Mouse (Mus musculus): ENCODE measurements around the gene Spsb1. TPM values are rescaled to one million over a fixed set of nuclear protein-coding genes. Genes with fewer than 3 reads are reported as not detected.

Gene Spsb1
- total RNA-seq, 2 experiments from 2014 or later, result 19.5 to 22.1 TPM

- no peak for DNase-seq (ENCODE audit: low spot score in 2 of 2)
These were observed 788 bp upstream of the Spsb1 start for GRCm38 (mm10) chr4:149955631-149956030.

- DNase-seq (ENCODE audit: low spot score in 2 of 2), result peak; percentile 60 to 69
These were observed 992 bp downstream of the Spsb1 start for GRCm38 (mm10) chr4:149953621-149954481.

DNA sequence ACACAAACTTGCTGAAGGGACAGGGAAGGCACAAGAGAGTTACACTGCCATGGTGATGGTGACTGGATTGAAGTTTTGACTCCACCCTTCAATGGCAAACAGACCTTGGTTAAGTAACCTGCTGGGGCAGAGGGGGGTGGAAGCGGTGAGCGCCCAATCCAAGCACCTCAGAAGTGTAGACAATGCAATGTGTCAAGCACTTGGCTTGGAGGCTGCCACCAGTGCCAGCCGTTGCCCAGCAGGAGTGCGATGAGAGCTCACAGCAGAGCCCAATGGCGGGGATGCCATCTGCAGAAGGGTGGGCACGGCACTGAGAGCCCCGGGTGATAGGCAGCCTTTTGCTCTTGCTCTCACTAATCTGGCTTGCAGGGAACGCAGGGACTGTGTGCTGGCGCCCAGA is 2.6 kb downstream of the Spsb1 start:
- no peak for DNase-seq (ENCODE audit: low spot score in 2 of 2)

- DNase-seq (ENCODE audit: low spot score in 2 of 2), result no peak
These were observed 3.6 kb downstream of the Spsb1 start for GRCm38 (mm10) chr4:149951201-149951600.

DNA sequence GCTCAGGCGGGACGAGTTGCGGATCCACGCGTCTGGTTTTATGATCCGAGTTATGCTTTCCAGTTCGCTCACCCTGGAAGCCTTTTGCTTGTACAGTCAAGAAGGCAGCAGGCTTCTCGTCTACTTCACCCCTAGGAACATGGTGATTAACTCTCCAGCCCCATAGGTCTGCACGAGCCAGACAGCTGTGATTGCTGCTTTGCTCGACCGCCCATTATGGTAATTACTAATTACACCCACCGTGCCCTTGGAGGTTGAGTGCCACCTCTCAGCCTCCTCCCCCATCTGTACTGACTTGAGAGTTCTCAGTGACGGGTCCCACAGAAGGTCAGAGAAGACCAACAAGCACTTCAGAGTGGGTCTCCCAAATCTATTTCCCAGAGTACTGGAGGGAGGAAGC is 5.2 kb downstream of the Spsb1 start:
- no peak for DNase-seq (ENCODE audit: low spot score in 2 of 2)

DNA sequence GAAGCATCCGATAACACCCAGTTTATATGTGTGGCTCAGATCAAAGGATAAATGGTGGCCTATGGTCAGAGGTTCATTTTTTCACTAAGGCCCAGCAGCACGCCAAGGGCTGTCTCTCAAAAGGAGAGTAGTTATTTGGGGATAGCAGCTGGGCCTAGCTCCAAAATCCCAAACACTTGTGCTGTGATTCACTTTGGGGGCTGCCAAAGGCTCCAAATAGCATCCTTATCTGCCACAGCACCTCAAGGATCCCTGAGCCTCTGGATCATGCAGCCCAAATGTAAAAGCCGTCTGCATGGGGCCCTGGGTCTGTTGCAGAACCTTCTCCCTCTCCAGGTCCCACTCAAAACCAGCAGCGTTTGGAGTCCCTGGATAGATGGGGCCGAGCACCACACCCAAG is 6.7 kb downstream of the Spsb1 start:
- no peak for DNase-seq (ENCODE audit: low spot score in 2 of 2)

GRCm38 (mm10) chr4:149947396-149947795 is 7.4 kb downstream of the Spsb1 start:
- DNase-seq (ENCODE audit: low spot score in 2 of 2), result no peak

GRCm38 (mm10) chr4:149945194-149945593 is 9.6 kb downstream of the Spsb1 start:
- no peak for DNase-seq (ENCODE audit: low spot score in 2 of 2)

DNA sequence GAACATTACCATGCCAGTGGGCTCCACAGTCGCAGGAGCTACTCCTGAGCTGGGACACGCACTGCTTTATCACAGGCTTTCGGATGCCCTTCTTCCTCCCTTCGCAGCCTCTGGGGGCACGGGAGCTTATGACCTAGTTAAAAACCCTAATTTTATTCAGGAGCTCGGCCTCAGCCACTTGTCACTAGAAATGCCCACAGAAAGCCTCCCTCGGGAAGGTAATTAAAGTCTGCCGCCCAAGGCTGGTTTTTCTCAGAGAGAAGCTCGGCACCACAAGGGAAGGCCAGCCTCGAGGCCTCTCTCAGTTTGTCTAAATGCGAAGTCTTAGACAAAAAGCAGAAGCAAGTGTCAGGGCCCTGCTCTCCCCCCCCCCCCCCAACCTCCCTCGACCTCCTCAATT is 10.6 kb downstream of the Spsb1 start:
- DNase-seq (ENCODE audit: low spot score in 2 of 2), result no peak

- DNase-seq (ENCODE audit: low spot score in 2 of 2), result no peak
These were observed 11.8 kb downstream of the Spsb1 start for GRCm38 (mm10) chr4:149942831-149943741.

GRCm38 (mm10) chr4:149941067-149941755 is 13.6 kb downstream of the Spsb1 start:
- no peak for DNase-seq (ENCODE audit: low spot score in 2 of 2)

DNA sequence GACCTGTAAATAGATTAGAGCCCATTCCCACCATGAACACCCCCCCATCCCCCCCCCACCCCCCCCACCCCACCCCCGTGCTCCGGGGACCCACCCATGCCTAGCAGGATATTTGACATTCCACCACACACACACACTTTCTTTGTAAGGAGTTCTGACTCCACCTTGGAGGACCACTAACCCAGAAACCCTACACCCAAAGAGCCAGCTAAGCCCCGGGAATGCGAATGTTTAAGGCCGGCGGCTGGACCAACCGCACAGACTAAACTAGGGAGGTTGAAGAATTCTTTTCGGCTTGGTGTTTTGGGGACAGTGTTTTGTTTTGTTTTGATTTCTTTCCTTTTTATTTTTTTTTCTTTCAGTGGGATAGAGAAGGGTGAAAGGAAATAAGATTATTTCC is 16.1 kb downstream of the Spsb1 start:
- no peak for DNase-seq (ENCODE audit: low spot score in 2 of 2)

GRCm38 (mm10) chr4:149936921-149937320 is 17.9 kb downstream of the Spsb1 start:
- DNase-seq (ENCODE audit: low spot score in 2 of 2), result no peak

GRCm38 (mm10) chr4:149935470-149935869 is 19.4 kb downstream of the Spsb1 start:
- DNase-seq (ENCODE audit: low spot score in 2 of 2), result no peak

- no peak for DNase-seq (ENCODE audit: low spot score in 2 of 2)
These were observed 21.2 kb downstream of the Spsb1 start for GRCm38 (mm10) chr4:149933519-149934245.

GRCm38 (mm10) chr4:149933025-149933424 is 21.8 kb downstream of the Spsb1 start:
- DNase-seq (ENCODE audit: low spot score in 2 of 2), result no peak

DNA sequence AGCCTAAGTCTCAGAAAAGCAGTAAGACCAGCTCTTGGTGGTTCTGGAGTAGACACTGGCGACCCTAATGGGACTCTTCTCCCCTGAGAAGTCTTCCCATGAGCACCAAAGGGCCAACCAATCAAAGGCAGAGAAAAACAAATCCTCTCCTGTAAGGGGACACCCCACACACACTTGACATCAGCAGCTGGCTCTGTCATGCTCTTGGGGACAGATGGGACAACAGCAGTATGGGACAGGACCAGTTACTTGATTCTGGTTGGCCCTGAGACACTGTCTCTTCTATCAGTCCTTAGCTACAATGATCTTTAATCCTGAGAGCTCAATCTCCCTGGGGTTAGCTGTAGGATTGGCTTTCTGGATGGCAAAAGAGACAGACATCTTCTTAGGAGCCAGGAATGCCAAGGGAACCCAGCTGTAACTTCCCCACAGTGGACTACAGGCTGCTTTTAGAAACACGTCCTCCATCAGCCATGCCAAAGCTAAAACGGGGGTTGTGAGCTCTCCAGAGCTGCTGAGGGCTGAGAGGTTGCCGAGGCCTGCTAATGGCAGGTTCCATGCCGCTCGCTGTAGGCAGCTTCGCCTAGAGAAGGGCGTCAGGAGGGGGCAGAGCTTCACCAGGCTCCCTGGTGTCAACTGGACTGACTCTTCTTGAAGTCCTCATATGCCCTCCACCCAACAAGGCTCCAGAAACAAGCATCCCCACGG is 22.6 kb downstream of the Spsb1 start:
- no peak for DNase-seq (ENCODE audit: low spot score in 2 of 2)

GRCm38 (mm10) chr4:149930755-149931154 is 24.1 kb downstream of the Spsb1 start:
- DNase-seq (ENCODE audit: low spot score in 2 of 2), result no peak

DNA sequence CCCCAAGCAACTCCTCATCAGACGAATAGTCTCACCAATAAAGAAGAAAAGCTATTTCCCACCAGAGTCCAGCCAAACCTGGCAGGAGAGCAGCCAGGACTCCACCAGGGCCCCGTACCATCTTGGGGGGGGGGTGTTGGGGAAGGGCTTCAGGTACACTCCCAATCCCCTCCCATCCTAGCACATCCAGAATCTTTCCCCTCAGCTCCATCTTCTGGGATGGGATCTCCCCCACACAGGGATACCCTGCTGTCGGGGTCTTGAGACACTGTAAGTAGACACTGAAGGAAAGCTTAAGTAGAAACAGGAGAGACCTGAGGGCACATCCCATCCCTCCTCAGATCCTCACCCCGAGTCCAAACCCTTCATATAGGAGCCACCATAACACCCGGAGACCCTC is 31.8 kb downstream of the Spsb1 start:
- no peak for DNase-seq (ENCODE audit: low spot score in 2 of 2)

GRCm38 (mm10) chr4:149922121-149922718 is 32.6 kb downstream of the Spsb1 start:
- DNase-seq (ENCODE audit: low spot score in 2 of 2), result peak in 1 of 2 experiments; percentile 40
